Mouse (Mus musculus): ENCODE results near the gene Tspan1. TPM values are rescaled to one million over a fixed set of nuclear protein-coding genes. Genes with fewer than 3 reads are reported as not detected.

Tspan1 gene
- total and polyA plus RNA-seq, 3 experiments: 0.08 TPM; not detected in 2

DNA sequence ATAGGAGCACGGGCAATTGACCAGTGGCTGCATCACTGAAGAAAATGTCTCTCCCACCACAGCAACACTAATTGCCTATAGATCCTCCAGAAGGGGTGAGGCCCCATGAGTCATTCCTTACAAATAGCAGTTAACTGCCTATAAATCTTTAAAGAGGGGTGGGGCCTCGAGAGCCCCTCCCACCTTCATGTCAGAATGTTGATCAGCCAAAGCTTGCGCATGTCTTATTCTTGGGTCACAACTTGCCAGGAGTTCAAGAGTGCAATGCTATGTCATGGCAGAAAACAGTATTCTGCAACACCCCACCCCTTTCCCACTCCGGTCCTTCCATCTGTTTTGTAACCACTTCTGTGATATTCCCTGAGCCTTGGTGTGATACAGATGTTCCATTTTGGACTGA, 39.1 kb upstream of the Tspan1 start:
- Histone ChIP-seq H3K4me3 (replicated peaks in 1 of 3; ENCODE audit: low read depth in 2 of 3, low read length in 2 of 3, poor library complexity in 1 of 3) (no peak overlapping the region), H3K79me2 (replicated peaks; ENCODE audit: control insufficient read depth, extremely low read depth, insufficient read depth, poor library complexity, severe bottlenecking) (no peaks in the 10 kb centered on the region), H3K27me3 (replicated peaks) (no peaks in the 10 kb centered on the region), H3K36me3 (replicated peaks in 1 of 2; ENCODE audit: control insufficient read depth in 1 of 2, insufficient read depth in 1 of 2, low read length in 1 of 2) (no peaks in the 10 kb centered on the region), H3K27ac (ENCODE audit: insufficient read depth, low read depth) (no peak overlapping the region), H3K4me2 (ENCODE audit: insufficient read depth, low read depth, poor library complexity, severe bottlenecking) (no peak overlapping the region), H3K9ac (ENCODE audit: insufficient read depth, low read depth) (no peak overlapping the region), H3K9me3 (replicated peaks; ENCODE audit: low read length) (no peaks in the 10 kb centered on the region), H3K4me1 (ENCODE audit: control insufficient read depth in 1 of 2, insufficient read depth in 2 of 2) (no peaks in the 10 kb centered on the region)
- dilution Hi-C loops (cut with MboI; ENCODE audit: extremely low pct_ligation_motif_present, extremely low pct_unique_long_range_greater_than_20kb, low sequenced_read_pairs) (no loop called here), in situ Hi-C loops (cut with MboI; ENCODE audit: low pct_ligation_motif_present, low pct_unique_long_range_greater_than_20kb, low sequenced_read_pairs) (no loop called here)
- no peak for DNase-seq (ENCODE audit: extremely low read depth)
- TF ChIP-seq IRF4 (IDR thresholded peaks at IDR 0.05; ENCODE audit: low read depth, low read length) (no peak), CTCF (conservative IDR thresholded peaks at IDR 0.05 in 1 of 2, IDR thresholded peaks at IDR 0.05 in 1 of 2; ENCODE audit: low read depth in 2 of 2, low read length in 2 of 2) (no peak), EP300 (IDR thresholded peaks at IDR 0.05; ENCODE audit: low read length) (no peak), ETS1 (conservative IDR thresholded peaks at IDR 0.05; ENCODE audit: low read depth, low read length) (no peak), ZKSCAN1 (IDR thresholded peaks at IDR 0.05; ENCODE audit: borderline replicate concordance, low read depth, low read length) (no peak), RAD21 (IDR thresholded peaks at IDR 0.05; ENCODE audit: low read depth, low read length) (no peak), GABPA (IDR thresholded peaks at IDR 0.05; ENCODE audit: insufficient replicate concordance, low read depth, low read length) (no peak), USF1 (IDR thresholded peaks at IDR 0.05; ENCODE audit: low read depth, low read length) (no peak), RCOR1 (conservative IDR thresholded peaks at IDR 0.05; ENCODE audit: low read depth, low read length) (no peak), USF2 (conservative IDR thresholded peaks at IDR 0.05; ENCODE audit: low read depth, low read length) (no peak), MXI1 (IDR thresholded peaks at IDR 0.05; ENCODE audit: low read depth, low read length) (no peak)

GRCm38 (mm10) chr4:116204422-116204821, 37.0 kb upstream of the Tspan1 start:
- H3K4me2 ChIP-seq (ENCODE audit: insufficient read depth, low read depth, poor library complexity, severe bottlenecking): no peak overlapping the region
- H3K4me1 ChIP-seq (ENCODE audit: control insufficient read depth in 1 of 2, insufficient read depth in 2 of 2): no peaks in the 10 kb centered on the region
- no peaks in the 10 kb centered on the region for H3K27me3 ChIP-seq (replicated peaks)
- dilution Hi-C loops (cut with MboI; ENCODE audit: extremely low pct_ligation_motif_present, extremely low pct_unique_long_range_greater_than_20kb, low sequenced_read_pairs): no loop called here
- H3K79me2 ChIP-seq (replicated peaks; ENCODE audit: control insufficient read depth, extremely low read depth, insufficient read depth, poor library complexity, severe bottlenecking): no peaks in the 10 kb centered on the region
- no peak overlapping the region for H3K4me3 ChIP-seq (replicated peaks in 1 of 3; ENCODE audit: low read depth in 2 of 3, low read length in 2 of 3, poor library complexity in 1 of 3)
- TF ChIP-seq RCOR1 (conservative IDR thresholded peaks at IDR 0.05; ENCODE audit: low read depth, low read length) (no peak), BHLHE40 (IDR thresholded peaks at IDR 0.05; ENCODE audit: low read depth, low read length) (no peak), CHD1 (IDR thresholded peaks at IDR 0.05; ENCODE audit: low read depth, low read length) (no peak), NELFE (IDR thresholded peaks at IDR 0.05; ENCODE audit: low read depth, low read length) (no peak), TCF12 (IDR thresholded peaks at IDR 0.05; ENCODE audit: low read depth, low read length) (no peak), ETS1 (conservative IDR thresholded peaks at IDR 0.05; ENCODE audit: low read depth, low read length) (no peak), CTCF (conservative IDR thresholded peaks at IDR 0.05 in 1 of 2, IDR thresholded peaks at IDR 0.05 in 1 of 2; ENCODE audit: low read depth in 2 of 2, low read length in 2 of 2) (no peak), MAZ (IDR thresholded peaks at IDR 0.05; ENCODE audit: low read depth, low read length) (no peak), JUN (IDR thresholded peaks at IDR 0.05; ENCODE audit: insufficient read depth, low read depth, low read length) (no peak)
- H3K27ac ChIP-seq (ENCODE audit: insufficient read depth, low read depth): no peak overlapping the region
- no peaks in the 10 kb centered on the region for H3K36me3 ChIP-seq (replicated peaks in 1 of 2; ENCODE audit: control insufficient read depth in 1 of 2, insufficient read depth in 1 of 2, low read length in 1 of 2)
- no peak overlapping the region for H3K9ac ChIP-seq (ENCODE audit: insufficient read depth, low read depth)
- H3K9me3 ChIP-seq (replicated peaks; ENCODE audit: low read length): no peaks in the 10 kb centered on the region
- in situ Hi-C loops (cut with MboI; ENCODE audit: low pct_ligation_motif_present, low pct_unique_long_range_greater_than_20kb, low sequenced_read_pairs): no loop called here
- no peak for DNase-seq (ENCODE audit: extremely low read depth)

Measured in CH12.LX (cell line).